Mouse (Mus musculus) E14TG2a.4 (cell line): ENCODE data around the gene Cebpzos.

ENCODE experiments used
- CTCF ChIP-seq: conservative IDR thresholded peaks from 2 replicates; pipeline ENCODE4 v1.5.1; 2014; ENCODE audit warnings: low read length
- POU5F1 ChIP-seq: IDR thresholded peaks from 2 replicates; pipeline ENCODE4 v1.6.1; 2014; ENCODE audit warnings: low read length, borderline replicate concordance

DNA sequence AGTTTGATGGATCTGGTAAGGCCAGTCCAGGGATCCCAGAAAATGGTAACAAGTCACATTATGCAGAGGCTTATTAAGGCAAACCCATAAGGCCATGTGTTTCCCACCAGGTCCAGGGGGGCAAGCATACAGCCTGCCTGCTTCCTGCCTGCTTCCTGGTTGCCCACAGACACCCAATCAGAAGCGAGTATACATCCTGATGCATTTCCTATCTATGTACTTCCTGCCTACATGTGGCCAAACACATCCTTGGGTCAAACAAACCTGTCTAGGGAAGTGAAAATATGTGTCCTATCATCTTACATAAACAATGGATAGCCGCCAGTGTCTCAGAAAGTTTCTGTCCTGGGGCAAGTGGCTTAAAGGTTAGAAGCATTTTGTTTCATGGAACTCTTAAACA, 13.1 kb upstream of the Cebpzos start:
- TF ChIP-seq CTCF (no peak), POU5F1 (no peak)
